ENCODE assay signal across 9 mouse cellular contexts in genomic region chr4:119947232-119948162, GRCm38 (mm10).
DNase-seq lines count a peak whose midpoint lies in the region; ATAC-seq and TF ChIP-seq lines count a peak whose summit lies in the region.
"Had no signal": no experiment of that assay in that cellular context is flagged by ENCODE, and none has a peak within 500 bp of the region (broad histone marks: within the 10 kb centered on the region; RNA-seq: fewer than 3 reads in every experiment).

No protein-coding gene starts in this region.

- H3K4me3 ChIP-seq in hindbrain, embryonic 12.5 days = no peak overlapping the region
- H3K4me3 ChIP-seq in hindbrain, embryonic 10.5 days = no peak overlapping the region
- H3K4me3 ChIP-seq in E14TG2a.4 (replicated peaks; ENCODE audit: low read length) = peak overlapping the region; percentile 64
- H3K4me3 ChIP-seq in hindbrain, embryonic 15.5 days = no peak overlapping the region

- H3K9ac ChIP-seq in hindbrain, embryonic 12.5 days = no peak overlapping the region
- H3K9ac ChIP-seq in hindbrain, embryonic 15.5 days = no peak overlapping the region

- DNase-seq in hindbrain, embryonic 10.5 days (ENCODE audit: low spot score) = no peak
- DNase-seq in splenic B cell, adult 2 months (ENCODE audit: low read depth, low spot score) = peak; percentile 50
- DNase-seq in cerebellum, adult 18-20 months = no peak
- no peak for DNase-seq in urinary bladder, adult 18-20 months (ENCODE audit: low spot score in 2 of 2)
- no peak for DNase-seq in layer of hippocampus, adult 9-10 months (ENCODE audit: low spot score)
- DNase-seq: kidney, adult 9 months had no signal

- no peaks in the 10 kb centered on the region for H3K27me3 ChIP-seq in hindbrain, embryonic 12.5 days
- H3K27me3 ChIP-seq in hindbrain, embryonic 10.5 days (ENCODE audit: insufficient read depth, poor library complexity, severe bottlenecking) = no peaks in the 10 kb centered on the region
- H3K27me3 ChIP-seq in E14TG2a.4 (ENCODE audit: insufficient read depth, low read length) = no peaks in the 10 kb centered on the region
- H3K27me3 ChIP-seq in hindbrain, embryonic 15.5 days = no peaks in the 10 kb centered on the region
- no peaks in the 10 kb centered on the region for H3K27me3 ChIP-seq in splenic B cell, adult 2 months (ENCODE audit: control insufficient read depth, insufficient read depth, low read length, poor library complexity, severe bottlenecking)

- H3K9me3 ChIP-seq in hindbrain, embryonic 12.5 days (replicated peaks) = peaks cover 11% of the 10 kb centered on the region; the same call in 1 of the 2 replicates
- H3K9me3 ChIP-seq in hindbrain, embryonic 10.5 days = 0 out of 2 replicates have a peak, but pooled peaks cover 6% of the 10 kb centered on the region
- peaks cover 13% of the 10 kb centered on the region for H3K9me3 ChIP-seq in E14TG2a.4 (ENCODE audit: low read length)
- H3K9me3 ChIP-seq in hindbrain, embryonic 15.5 days = peaks cover 6% of the 10 kb centered on the region; the same call in 1 of the 2 replicates

- no peaks in the 10 kb centered on the region for H3K36me3 ChIP-seq in hindbrain, embryonic 12.5 days
- H3K36me3 ChIP-seq in hindbrain, embryonic 10.5 days = no peaks in the 10 kb centered on the region
- H3K36me3 ChIP-seq in E14TG2a.4 (ENCODE audit: insufficient read depth, low read length) = no peaks in the 10 kb centered on the region
- H3K36me3 ChIP-seq in hindbrain, embryonic 15.5 days = no peaks in the 10 kb centered on the region
- H3K36me3 ChIP-seq in splenic B cell, adult 2 months (ENCODE audit: control insufficient read depth, insufficient read depth, low read length, poor library complexity, severe bottlenecking) = no peaks in the 10 kb centered on the region

- no peak overlapping the region for H3K27ac ChIP-seq in hindbrain, embryonic 12.5 days
- H3K27ac ChIP-seq in hindbrain, embryonic 10.5 days = no peak overlapping the region
- H3K27ac ChIP-seq in hindbrain, embryonic 15.5 days (replicated peaks) = no peak overlapping the region

- TF ChIP-seq CTCF in E14TG2a.4 (conservative IDR thresholded peaks at IDR 0.05; ENCODE audit: low read length) = no peak; the same call in 1 of the 2 replicates

- no peak overlapping the region for H3K4me2 ChIP-seq in hindbrain, embryonic 12.5 days (replicated peaks)
- H3K4me2 ChIP-seq in hindbrain, embryonic 15.5 days = no peak overlapping the region

- H3K4me1 ChIP-seq in hindbrain, embryonic 12.5 days = 0 out of 2 replicates have a peak, but pooled peaks cover 6% of the 10 kb centered on the region
- peaks cover 19% of the 10 kb centered on the region for H3K4me1 ChIP-seq in hindbrain, embryonic 10.5 days (replicated peaks)
- H3K4me1 ChIP-seq in E14TG2a.4 (replicated peaks; ENCODE audit: low read depth, low read length) = peaks cover 7% of the 10 kb centered on the region
- H3K4me1 ChIP-seq in hindbrain, embryonic 15.5 days (replicated peaks) = peaks cover 12% of the 10 kb centered on the region; the same call in 1 of the 2 replicates

- ATAC-seq in hindbrain, embryonic 12.5 days (ENCODE audit: low FRiP score) = peak; percentile 13; the same call in 1 of the 2 replicates
- 0 out of 2 replicates have a peak, but pooled peaks have one; percentile 43 for ATAC-seq in hindbrain, embryonic 15.5 days (ENCODE audit: low FRiP score, low read depth)

- WGBS in hindbrain, embryonic 12.5 days = 72% methylated on average over 12 of the region's 12 CpGs
- WGBS in hindbrain, embryonic 10.5 days = 78% methylated on average over 12 of the region's 12 CpGs
- WGBS in hindbrain, embryonic 15.5 days = 72% methylated on average over 12 of the region's 12 CpGs
